Mouse (Mus musculus) small intestine, adult 2 months (tissue): ENCODE data around the gene Slc25a17. TPM values are rescaled to one million over a fixed set of nuclear protein-coding genes. Genes with fewer than 3 reads are reported as not detected.

Source experiments
- H3K27ac ChIP-seq: fragments of 200-500 bp; 2 replicates; pipeline ENCODE4 v1.5.1; 2012; ENCODE audit warnings: low read depth, low read length, control low read depth, inconsistent platforms; ENCODE audit not compliant: insufficient read depth
- H3K27me3 ChIP-seq: fragments of 200-500 bp; 2 replicates; pipeline ENCODE4 v1.6.1; 2012; ENCODE audit warnings: mild to moderate bottlenecking, moderate library complexity, low read length, inconsistent platforms; ENCODE audit not compliant: control insufficient read depth, insufficient read depth
- H3K36me3 ChIP-seq: fragments of 200-500 bp; 2 replicates; pipeline ENCODE4 v1.6.1; 2012; ENCODE audit warnings: mild to moderate bottlenecking, low read length, control low read depth, inconsistent platforms; ENCODE audit not compliant: control insufficient read depth, insufficient read depth
- H3K4me1 ChIP-seq: fragments of 200-500 bp; 2 replicates; pipeline ENCODE4 v1.6.1; 2012; ENCODE audit warnings: low read length, inconsistent platforms, mixed read lengths; ENCODE audit not compliant: control insufficient read depth, insufficient read depth, insufficient read length
- H3K4me3 ChIP-seq: fragments of 200-500 bp; 2 replicates; pipeline ENCODE4 v1.5.1; 2012; ENCODE audit warnings: low read depth, mild to moderate bottlenecking, control low read depth, inconsistent platforms, low read length, moderate library complexity
- CTCF ChIP-seq: fragments of 200-500 bp; IDR thresholded peaks from 2 replicates; pipeline ENCODE4 v1.5.1; 2012; ENCODE audit warnings: low read depth, mild to moderate bottlenecking, control low read depth, inconsistent platforms, low read length, moderate library complexity, mixed read lengths; ENCODE audit not compliant: insufficient replicate concordance, insufficient read length; ENCODE audit errors: extremely low read depth
- POLR2A ChIP-seq: fragments of 200-500 bp; IDR thresholded peaks from 2 replicates; pipeline ENCODE4 v1.6.1; 2012; ENCODE audit warnings: low read depth, mild to moderate bottlenecking, control low read depth, inconsistent platforms, low read length, moderate library complexity
- WGBS: fragments of 180-500 bp; shearing (Covaris S2); methylation state at CpG from one replicate; pipeline ENCODE4 v1.1.7; 2018; 5-methylcytosine and 5-hydroxymethylcytosine counted together
- polyA plus RNA-seq: library from polyadenylated mRNA; depleted of rRNA; stranded (reverse); fragments of >200 nt; gene quantifications from 2 replicates; pipeline ENCODE4 v1.2.3, GENCODE M21; 2012

Gene Slc25a17
- polyA plus RNA-seq, 1 experiment, result 8.8 TPM

GRCm38 (mm10) chr15:81305035-81305434 is 55.6 kb downstream of the Slc25a17 start:
- TF ChIP-seq POLR2A (no peak), CTCF (no peak)
- Histone ChIP-seq H3K27ac (no peak overlapping the region), H3K4me1 (peaks cover 10% of the 10 kb centered on the region; the same call in 1 of the 2 replicates), H3K36me3 (no peaks in the 10 kb centered on the region), H3K27me3 (no peaks in the 10 kb centered on the region), H3K4me3 (no peak overlapping the region)
- WGBS, result 59% methylated on average over 8 of the region's 8 CpGs

DNA sequence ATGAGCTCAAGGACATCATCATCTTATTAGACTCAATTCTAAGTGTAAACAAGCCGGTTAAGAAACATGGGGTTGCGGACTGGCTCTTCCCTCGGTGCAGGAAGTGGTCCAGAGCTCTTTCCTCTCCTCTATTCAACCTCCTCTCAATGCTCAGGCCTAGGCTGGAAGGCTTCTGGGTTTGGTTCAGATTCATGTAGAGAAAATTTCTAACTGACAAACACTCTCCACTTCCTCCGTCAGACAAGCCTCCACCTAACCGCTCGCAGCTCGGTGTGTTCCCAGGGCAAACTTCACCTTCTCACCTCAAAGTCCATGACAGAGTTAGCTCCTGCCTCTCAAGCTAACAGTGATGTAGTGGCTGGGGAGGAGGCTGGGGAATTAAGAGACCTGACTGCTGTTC is 56.6 kb downstream of the Slc25a17 start:
- no peaks in the 10 kb centered on the region for H3K36me3 ChIP-seq
- no peaks in the 10 kb centered on the region for H3K27me3 ChIP-seq
- TF ChIP-seq CTCF, result no peak
- TF ChIP-seq POLR2A, result no peak
- no peak overlapping the region for H3K4me3 ChIP-seq
- no peak overlapping the region for H3K27ac ChIP-seq
- 94% methylated on average over 7 of the region's 7 CpGs for WGBS
- peaks cover 10% of the 10 kb centered on the region; the same call in 1 of the 2 replicates for H3K4me1 ChIP-seq

DNA sequence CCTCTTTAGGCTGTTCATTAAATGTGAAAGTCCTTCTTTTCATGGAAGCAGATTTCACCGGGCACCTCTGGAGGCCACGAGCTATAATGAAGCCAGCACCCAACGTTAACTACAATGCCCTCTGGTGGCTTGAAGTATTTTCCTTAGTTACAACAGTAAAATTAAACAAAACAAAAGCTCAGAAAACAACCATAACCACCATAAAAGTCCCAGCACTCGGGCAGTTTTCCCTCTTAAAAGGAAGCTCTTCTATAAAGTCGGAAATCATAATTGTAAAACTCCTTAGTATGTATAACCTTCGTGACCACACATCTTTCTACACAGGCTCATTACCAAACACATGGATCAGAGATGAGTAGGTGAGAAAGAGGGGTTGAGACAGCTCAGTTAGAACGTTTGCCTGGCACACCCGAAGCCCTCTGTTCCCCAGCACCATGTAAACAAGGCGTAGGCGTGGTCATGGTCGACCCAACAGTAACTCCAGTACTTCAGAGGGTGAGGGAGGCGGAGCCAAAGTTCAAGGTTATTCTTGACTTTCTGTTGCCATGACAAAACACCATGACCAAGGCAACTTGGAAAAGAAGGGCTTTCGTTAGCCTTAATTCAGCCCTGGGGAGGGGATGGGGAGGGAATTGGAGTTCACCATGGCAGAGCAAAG is 58.3 kb downstream of the Slc25a17 start:
- H3K4me3 ChIP-seq, result no peak overlapping the region
- H3K27me3 ChIP-seq, result no peaks in the 10 kb centered on the region
- no peaks in the 10 kb centered on the region for H3K36me3 ChIP-seq
- TF ChIP-seq CTCF (peak; percentile 20; the same call in 1 of the 2 replicates), POLR2A (no peak)
- 30% methylated on average over 13 of the region's 13 CpGs for WGBS
- peaks cover 10% of the 10 kb centered on the region; the same call in 1 of the 2 replicates for H3K4me1 ChIP-seq
- peak overlapping the region; percentile 14 for H3K27ac ChIP-seq

DNA sequence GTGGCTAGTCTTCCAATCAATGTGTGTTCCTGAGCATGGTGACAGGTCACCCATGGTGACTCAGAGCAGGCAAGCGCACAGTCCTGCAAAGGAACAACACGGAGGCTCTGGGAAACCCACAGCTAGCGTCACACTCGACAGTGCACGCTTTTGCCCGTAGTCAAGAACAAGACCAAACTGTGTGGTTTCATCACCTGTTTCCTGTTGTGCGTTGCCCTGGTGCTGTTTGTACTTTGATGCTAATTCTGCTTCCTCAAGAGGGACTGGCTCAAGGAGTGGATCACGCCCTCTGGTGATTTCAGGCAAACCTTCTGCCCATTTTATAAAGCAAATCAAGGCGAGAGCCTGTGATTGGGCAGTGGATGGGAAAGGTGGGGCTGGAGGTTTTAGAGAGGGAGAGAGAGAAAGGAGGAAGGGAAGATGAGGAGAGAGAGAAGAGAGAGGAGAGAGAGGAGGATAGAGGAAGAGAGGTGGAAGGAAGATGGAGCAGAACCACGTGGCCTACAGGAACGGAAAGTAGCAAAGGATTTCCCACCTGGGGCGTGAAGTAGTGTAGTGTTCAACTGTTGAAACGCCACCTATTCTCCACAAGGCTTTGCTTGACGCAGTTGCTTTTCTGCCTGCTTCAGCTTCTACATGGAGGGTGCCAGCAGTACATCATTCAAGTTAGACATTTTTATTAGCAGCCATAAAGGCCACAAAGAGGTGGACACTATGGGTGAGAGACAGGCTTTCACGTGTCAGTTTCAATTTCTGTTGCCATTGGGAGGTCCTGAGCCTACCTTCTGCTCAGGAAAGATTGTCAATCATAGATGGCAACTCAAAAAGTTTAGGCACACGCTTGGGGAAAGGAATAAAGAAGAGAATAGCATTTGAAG is 59.2 kb downstream of the Slc25a17 start:
- H3K27me3 ChIP-seq, result no peaks in the 10 kb centered on the region
- 14% methylated on average over 16 of the region's 16 CpGs for WGBS
- H3K4me1 ChIP-seq, result peaks cover 10% of the 10 kb centered on the region; the same call in 1 of the 2 replicates
- no peaks in the 10 kb centered on the region for H3K36me3 ChIP-seq
- H3K4me3 ChIP-seq, result no peak overlapping the region
- peak overlapping the region; percentile 14 for H3K27ac ChIP-seq
- TF ChIP-seq CTCF, result no peak
- TF ChIP-seq POLR2A, result no peak

DNA sequence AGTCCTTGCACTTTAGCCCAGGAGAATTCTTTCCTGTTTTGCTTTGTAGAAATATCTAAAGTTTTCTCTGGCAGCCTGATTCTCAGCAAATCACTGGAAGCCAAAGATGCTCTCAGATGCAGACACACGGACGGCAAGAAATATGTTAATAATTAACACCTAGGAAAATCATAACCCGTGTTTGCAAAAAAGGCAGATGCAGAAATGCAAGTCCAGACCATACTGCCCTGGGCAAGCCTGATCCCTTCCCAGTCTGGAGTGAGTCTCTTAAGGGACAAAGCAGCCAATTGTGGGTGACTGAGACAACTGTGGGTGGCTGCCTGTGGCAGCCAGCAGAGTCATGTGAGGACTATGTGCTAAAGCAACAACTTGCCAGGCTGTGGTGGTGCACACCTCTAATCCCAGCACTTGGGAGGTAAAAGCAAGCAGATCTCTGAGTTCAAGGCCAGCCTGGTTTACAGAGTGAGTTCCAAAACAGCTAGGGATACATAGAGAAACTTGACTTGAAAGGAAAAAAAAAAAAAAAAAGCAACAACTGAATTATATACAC is 60.0 kb downstream of the Slc25a17 start:
- H3K4me3 ChIP-seq, result no peak overlapping the region
- TF ChIP-seq POLR2A (no peak), CTCF (no peak)
- no peak overlapping the region for H3K27ac ChIP-seq
- no peaks in the 10 kb centered on the region for H3K36me3 ChIP-seq
- WGBS, result 20% methylated on average over 3 of the region's 3 CpGs
- peaks cover 10% of the 10 kb centered on the region; the same call in 1 of the 2 replicates for H3K4me1 ChIP-seq
- no peaks in the 10 kb centered on the region for H3K27me3 ChIP-seq

- TF ChIP-seq CTCF, result no peak
- no peak for TF ChIP-seq POLR2A
- H3K27me3 ChIP-seq, result no peaks in the 10 kb centered on the region
- H3K4me1 ChIP-seq, result peaks cover 10% of the 10 kb centered on the region; the same call in 1 of the 2 replicates
- 86% methylated on average over 4 of the region's 4 CpGs for WGBS
- H3K4me3 ChIP-seq, result no peak overlapping the region
- no peak overlapping the region for H3K27ac ChIP-seq
- no peaks in the 10 kb centered on the region for H3K36me3 ChIP-seq
Observed at GRCm38 (mm10) chr15:81299549-81299948, 61.1 kb downstream of the Slc25a17 start.
